Mouse (Mus musculus) ES-Bruce4 (cell line): ENCODE data around the gene Micall1. TPM values are rescaled to one million over a fixed set of nuclear protein-coding genes. Genes with fewer than 3 reads are reported as not detected.
A peak's percentile ranks its signal among the peaks of the same experiment; 100 is the strongest.

Source experiments
- H3K27ac ChIP-seq: 2 replicates; pipeline ENCODE4 v1.5.1; 2012; ENCODE audit warnings: low read length, inconsistent platforms; ENCODE audit not compliant: insufficient read depth
- H3K27me3 ChIP-seq: 2 replicates; pipeline ENCODE4 v1.6.1; 2012; ENCODE audit warnings: mild to moderate bottlenecking, low read length, inconsistent platforms; ENCODE audit not compliant: control insufficient read depth, poor library complexity, insufficient read depth, severe bottlenecking
- H3K36me3 ChIP-seq: 2 replicates; pipeline ENCODE4 v1.6.1; 2012; ENCODE audit warnings: inconsistent platforms, mild to moderate bottlenecking, low read length, moderate library complexity; ENCODE audit not compliant: control insufficient read depth, poor library complexity, insufficient read depth, severe bottlenecking
- H3K4me1 ChIP-seq: one replicate; pipeline ENCODE4 v1.8.1; 2011; ENCODE audit warnings: low read length; ENCODE audit not compliant: control insufficient read depth, insufficient read depth
- H3K4me3 ChIP-seq: 2 replicates; pipeline ENCODE4 v1.5.1; 2011; ENCODE audit warnings: low read depth, mild to moderate bottlenecking, low read length
- H3K9ac ChIP-seq: 2 replicates; pipeline ENCODE4 v1.6.1; 2012; ENCODE audit warnings: low read depth, mild to moderate bottlenecking, inconsistent platforms; ENCODE audit not compliant: poor library complexity, severe bottlenecking
- H3K9me3 ChIP-seq: replicated peaks from 2 replicates; pipeline ENCODE4 v1.6.1; 2012; ENCODE audit warnings: mild to moderate bottlenecking, low read length, inconsistent platforms; ENCODE audit not compliant: control insufficient read depth, poor library complexity, insufficient read depth, severe bottlenecking
- CTCF ChIP-seq: IDR thresholded peaks from one replicate; pipeline ENCODE4 v1.8.1; 2011; ENCODE audit warnings: low read depth, low read length
- EP300 ChIP-seq: IDR thresholded peaks from 2 replicates; pipeline ENCODE4 v1.6.1; 2011; ENCODE audit warnings: low read depth, low read length; ENCODE audit not compliant: insufficient read depth
- POLR2A ChIP-seq: IDR thresholded peaks from one replicate; pipeline ENCODE4 v1.8.1; 2011; ENCODE audit warnings: low read length; ENCODE audit not compliant: insufficient read depth
- polyA plus RNA-seq: library from polyadenylated mRNA; stranded (reverse); fragments of >200 nt; gene quantifications from 2 replicates; pipeline ENCODE4 v1.2.4, GENCODE M21; 2011; ENCODE audit warnings: low read depth; ENCODE audit not compliant: missing spikeins, insufficient read depth, insufficient read length

Micall1 gene
- polyA plus RNA-seq, 1 experiment, result 12.4 TPM

GRCm38 (mm10) chr15:79124331-79124875, 15.7 kb downstream of the Micall1 start:
- H3K27me3 ChIP-seq, result no peaks in the 10 kb centered on the region
- no peak overlapping the region for H3K27ac ChIP-seq
- no peaks in the 10 kb centered on the region for H3K4me1 ChIP-seq
- H3K36me3 ChIP-seq, result no peaks in the 10 kb centered on the region
- TF ChIP-seq POLR2A (no peak), CTCF (no peak), EP300 (no peak)
- no peaks in the 10 kb centered on the region for H3K9me3 ChIP-seq
- H3K9ac ChIP-seq, result no peak overlapping the region
- no peak overlapping the region for H3K4me3 ChIP-seq

- Histone ChIP-seq H3K27me3 (no peaks in the 10 kb centered on the region), H3K27ac (no peak overlapping the region), H3K9me3 (no peaks in the 10 kb centered on the region), H3K4me3 (0 out of 2 replicates have a peak overlapping the region, but pooled peaks have one; percentile 0), H3K4me1 (no peaks in the 10 kb centered on the region), H3K36me3 (no peaks in the 10 kb centered on the region), H3K9ac (no peak overlapping the region)
- TF ChIP-seq EP300 (no peak), CTCF (peak; percentile 40)
Measured at GRCm38 (mm10) chr15:79126217-79126932, 17.7 kb downstream of the Micall1 start.

GRCm38 (mm10) chr15:79127101-79127500, 18.4 kb downstream of the Micall1 start:
- no peaks in the 10 kb centered on the region for H3K9me3 ChIP-seq
- 0 out of 2 replicates have a peak overlapping the region, but pooled peaks have one; percentile 0 for H3K4me3 ChIP-seq
- peaks cover 2% of the 10 kb centered on the region for H3K4me1 ChIP-seq
- no peaks in the 10 kb centered on the region for H3K36me3 ChIP-seq
- H3K27me3 ChIP-seq, result no peaks in the 10 kb centered on the region
- TF ChIP-seq POLR2A (no peak), CTCF (no peak), EP300 (no peak)
- no peak overlapping the region for H3K27ac ChIP-seq
- H3K9ac ChIP-seq, result no peak overlapping the region

- Histone ChIP-seq H3K4me3 (no peak overlapping the region), H3K9ac (no peak overlapping the region), H3K36me3 (no peaks in the 10 kb centered on the region), H3K27me3 (no peaks in the 10 kb centered on the region), H3K4me1 (peaks cover 2% of the 10 kb centered on the region), H3K27ac (no peak overlapping the region), H3K9me3 (no peaks in the 10 kb centered on the region)
- no peak for TF ChIP-seq EP300
- peak; percentile 64 for TF ChIP-seq CTCF
- TF ChIP-seq POLR2A, result no peak
Measured at GRCm38 (mm10) chr15:79128208-79128607, 19.5 kb downstream of the Micall1 start.

GRCm38 (mm10) chr15:79129311-79129710, 20.6 kb downstream of the Micall1 start:
- H3K4me1 ChIP-seq, result peaks cover 2% of the 10 kb centered on the region
- TF ChIP-seq EP300, result no peak
- TF ChIP-seq CTCF, result no peak
- TF ChIP-seq POLR2A, result no peak
- no peak overlapping the region for H3K4me3 ChIP-seq
- H3K36me3 ChIP-seq, result no peaks in the 10 kb centered on the region
- no peak overlapping the region for H3K27ac ChIP-seq
- no peak overlapping the region for H3K9ac ChIP-seq
- H3K27me3 ChIP-seq, result no peaks in the 10 kb centered on the region
- no peaks in the 10 kb centered on the region for H3K9me3 ChIP-seq

- Histone ChIP-seq H3K36me3 (no peaks in the 10 kb centered on the region), H3K27ac (no peak overlapping the region), H3K27me3 (no peaks in the 10 kb centered on the region), H3K9ac (no peak overlapping the region), H3K9me3 (no peaks in the 10 kb centered on the region), H3K4me1 (peaks cover 2% of the 10 kb centered on the region), H3K4me3 (no peak overlapping the region)
- TF ChIP-seq POLR2A (no peak), CTCF (no peak)
Measured at GRCm38 (mm10) chr15:79130782-79131181, 22.1 kb downstream of the Micall1 start.
